Mouse (Mus musculus) cortical plate, adult 2 months (tissue): ENCODE data around the gene Ifitm3.

ENCODE experiments used
- CTCF ChIP-seq: fragments of 200-500 bp; IDR thresholded peaks from 2 replicates; pipeline ENCODE4 v1.5.1; 2011; ENCODE audit warnings: mild to moderate bottlenecking, control low read depth, low read length; ENCODE audit not compliant: insufficient read depth; ENCODE audit errors: extremely low read depth
- POLR2A ChIP-seq: fragments of 200-500 bp; IDR thresholded peaks from 2 replicates; pipeline ENCODE4 v1.6.1; 2011; ENCODE audit warnings: mild to moderate bottlenecking, low read length, control low read depth; ENCODE audit not compliant: insufficient read depth; ENCODE audit errors: extremely low read depth

GRCm38 (mm10) chr7:141052421-141052820 lies 41.9 kb upstream of the Ifitm3 start:
- no peak for TF ChIP-seq POLR2A
- no peak for TF ChIP-seq CTCF
